Mouse (Mus musculus): ENCODE results near the gene Sult2b1. TPM values are rescaled to one million over a fixed set of nuclear protein-coding genes. Genes with fewer than 3 reads are reported as not detected.

Gene Sult2b1
- polyA plus RNA-seq, 1 experiment from 2014 or later, result 3.7 TPM

DNA sequence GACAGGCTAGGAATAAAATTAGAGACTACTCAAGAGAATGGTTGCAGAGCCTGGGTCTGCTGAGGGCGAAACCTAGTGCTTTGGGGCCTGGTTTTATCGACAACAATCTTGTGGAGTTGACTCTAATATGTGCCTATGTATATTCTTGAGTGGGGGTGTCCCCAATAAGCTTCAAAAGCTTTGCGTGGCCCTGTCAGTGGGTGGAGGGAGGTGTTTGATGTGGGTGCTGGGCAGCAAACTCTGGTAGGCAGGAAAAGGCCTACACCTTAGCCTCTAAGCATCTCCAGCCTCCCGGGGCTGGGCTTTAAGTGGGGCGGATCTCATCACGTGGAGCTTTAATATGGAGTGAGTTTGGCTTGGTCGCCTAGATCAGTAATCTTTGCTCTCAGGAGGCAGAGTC is 14.5 kb upstream of the Sult2b1 start:
- peaks cover 48% of the 10 kb centered on the region for H3K36me3 ChIP-seq
- peak overlapping the region; percentile 89 for H3K4me2 ChIP-seq (replicated peaks)
- no peak for ATAC-seq (ENCODE audit: low FRiP score, low read depth)
- H3K27me3 ChIP-seq, result peaks cover 37% of the 10 kb centered on the region
- no peaks in the 10 kb centered on the region for H3K9me3 ChIP-seq
- peak overlapping the region; percentile 47; the same call in 1 of the 2 replicates for H3K4me3 ChIP-seq
- no peak overlapping the region for H3K9ac ChIP-seq
- 60% methylated on average over 7 of the region's 7 CpGs for WGBS
- no peak overlapping the region for H3K27ac ChIP-seq
- H3K4me1 ChIP-seq, result peaks cover 31% of the 10 kb centered on the region

DNA sequence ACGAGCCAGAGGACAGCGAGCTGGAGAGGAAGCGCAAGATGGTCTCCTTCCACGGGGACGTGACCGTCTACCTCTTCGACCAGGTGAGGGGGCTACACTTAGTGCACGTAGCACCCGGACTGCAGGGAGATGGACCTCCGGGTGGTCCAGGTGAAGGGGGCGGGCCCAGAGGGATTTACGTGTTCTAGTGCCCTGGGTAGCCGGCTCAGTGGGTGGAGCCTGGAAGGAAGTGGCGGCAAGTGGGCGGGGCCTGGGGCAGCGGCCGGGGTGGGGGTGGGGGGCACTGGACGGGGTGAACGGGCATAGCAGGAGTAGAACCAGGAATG is 14.0 kb upstream of the Sult2b1 start:
- 3% methylated on average over 19 of the region's 19 CpGs for WGBS
- no peak for ATAC-seq (ENCODE audit: low FRiP score, low read depth)
- H3K27ac ChIP-seq, result no peak overlapping the region
- peaks cover 48% of the 10 kb centered on the region for H3K36me3 ChIP-seq
- peak overlapping the region; percentile 47 for H3K4me3 ChIP-seq
- H3K9ac ChIP-seq, result peak overlapping the region; percentile 73
- peaks cover 37% of the 10 kb centered on the region for H3K27me3 ChIP-seq
- no peaks in the 10 kb centered on the region for H3K9me3 ChIP-seq
- peak overlapping the region; percentile 89 for H3K4me2 ChIP-seq (replicated peaks)
- peaks cover 31% of the 10 kb centered on the region for H3K4me1 ChIP-seq

DNA sequence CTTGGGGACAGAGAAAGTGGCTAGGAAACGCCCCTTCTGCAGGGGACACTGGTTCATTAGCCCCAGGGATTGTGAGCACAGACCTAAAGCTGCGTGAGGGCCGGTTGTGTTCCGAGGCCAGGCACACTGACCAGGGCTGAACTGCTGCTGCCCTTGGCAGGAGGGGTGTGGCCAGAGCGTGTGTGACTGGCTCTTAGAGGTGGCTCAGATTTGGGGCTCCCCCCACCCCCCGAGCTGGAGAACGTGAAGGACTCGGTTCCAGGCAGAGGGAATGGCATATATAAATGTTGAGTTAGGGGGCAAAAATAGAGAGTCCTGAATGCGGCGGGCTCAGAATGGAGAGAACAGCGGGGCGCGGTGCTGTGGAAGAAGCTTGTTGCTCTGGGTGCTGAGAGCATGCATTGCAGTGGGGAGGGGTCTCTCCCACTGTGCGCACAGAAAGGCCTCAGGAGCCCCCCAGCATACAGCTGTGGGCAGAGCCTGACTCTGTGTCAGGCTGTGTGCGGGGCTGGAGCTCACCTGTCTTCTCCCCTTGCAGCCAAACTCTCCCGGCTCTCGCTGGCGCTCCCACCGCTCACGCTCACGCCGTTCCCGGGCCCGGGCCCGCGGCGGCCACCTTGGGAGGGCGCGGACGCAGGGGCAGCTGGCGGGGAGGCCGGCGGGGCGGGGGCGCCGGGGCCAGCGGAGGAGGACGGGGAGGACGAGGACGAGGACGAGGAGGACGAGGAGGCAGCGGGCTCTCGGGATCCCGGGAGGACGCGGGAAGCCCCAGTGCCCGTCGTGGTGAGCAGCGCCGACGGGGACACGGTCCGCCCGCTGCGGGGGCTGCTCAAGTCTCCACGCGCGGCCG is 13.4 kb upstream of the Sult2b1 start:
- no peak overlapping the region for H3K27ac ChIP-seq
- peaks cover 49% of the 10 kb centered on the region for H3K36me3 ChIP-seq

DNA sequence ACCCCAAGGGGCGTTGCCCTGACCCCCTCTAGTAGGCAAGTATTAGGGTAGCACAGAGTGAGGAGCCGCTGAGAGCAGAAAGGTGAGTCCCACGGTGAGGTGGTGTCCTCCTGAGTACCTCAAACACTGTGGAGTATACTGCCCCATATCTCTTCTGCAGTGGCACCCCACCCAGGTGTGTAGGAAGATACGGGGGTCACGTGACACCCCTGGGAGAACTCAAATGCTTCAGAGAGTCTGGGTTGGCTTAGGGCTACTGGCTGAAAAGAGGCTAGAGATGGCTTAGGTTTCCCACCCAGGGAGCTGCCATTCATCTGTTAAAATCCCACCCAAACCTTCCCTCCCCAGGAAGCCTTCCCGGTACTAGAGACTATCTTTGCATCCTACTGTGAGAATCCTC is 12.5 kb upstream of the Sult2b1 start:
- Histone ChIP-seq H3K9ac (no peak overlapping the region), H3K4me3 (no peak overlapping the region), H3K9me3 (no peaks in the 10 kb centered on the region), H3K4me2 (replicated peaks) (peak overlapping the region; percentile 89; the same call in 1 of the 2 replicates), H3K36me3 (peaks cover 49% of the 10 kb centered on the region), H3K27me3 (peaks cover 37% of the 10 kb centered on the region), H3K4me1 (peaks cover 31% of the 10 kb centered on the region), H3K27ac (no peak overlapping the region)
- WGBS, result 58% methylated on average over 6 of the region's 6 CpGs
- ATAC-seq (ENCODE audit: low FRiP score, low read depth), result no peak

More for the DNA sequence above, 13.4 kb upstream of the Sult2b1 start:
- Histone ChIP-seq H3K4me3 (peak overlapping the region; percentile 47), H3K9ac (peak overlapping the region; percentile 73), H3K4me2 (replicated peaks) (peak overlapping the region; percentile 89), H3K4me1 (peaks cover 31% of the 10 kb centered on the region), H3K27me3 (peaks cover 37% of the 10 kb centered on the region), H3K9me3 (no peaks in the 10 kb centered on the region)
- WGBS, result 1% methylated on average over 60 of the region's 60 CpGs
- no peak for ATAC-seq (ENCODE audit: low FRiP score, low read depth)

DNA sequence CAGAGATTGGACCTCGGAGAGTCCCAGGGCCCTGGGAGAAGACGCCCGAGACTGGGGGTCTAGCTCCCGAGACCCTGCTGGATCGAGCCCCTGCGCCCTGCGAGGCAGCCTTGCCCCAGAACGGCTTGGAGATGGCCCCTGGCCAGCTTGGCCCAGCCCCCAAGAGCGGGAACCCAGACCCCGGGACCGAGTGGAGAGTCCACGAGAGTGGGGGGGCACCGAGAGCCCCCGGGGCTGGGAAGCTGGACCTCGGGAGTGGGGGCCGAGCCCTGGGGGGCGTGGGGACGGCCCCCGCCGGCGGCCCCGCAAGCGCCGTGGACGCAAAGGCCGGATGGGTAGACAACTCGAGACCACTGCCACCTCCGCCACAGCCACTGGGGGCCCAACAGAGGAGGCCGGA is 10.5 kb upstream of the Sult2b1 start:
- Histone ChIP-seq H3K36me3 (peaks cover 64% of the 10 kb centered on the region), H3K27me3 (peaks cover 36% of the 10 kb centered on the region), H3K27ac (no peak overlapping the region), H3K9me3 (no peaks in the 10 kb centered on the region), H3K4me2 (replicated peaks) (no peak overlapping the region), H3K4me3 (no peak overlapping the region), H3K9ac (no peak overlapping the region), H3K4me1 (peaks cover 23% of the 10 kb centered on the region)
- ATAC-seq (ENCODE audit: low FRiP score, low read depth), result no peak
- 90% methylated on average over 29 of the region's 29 CpGs for whole genome bisulfite sequencing

DNA sequence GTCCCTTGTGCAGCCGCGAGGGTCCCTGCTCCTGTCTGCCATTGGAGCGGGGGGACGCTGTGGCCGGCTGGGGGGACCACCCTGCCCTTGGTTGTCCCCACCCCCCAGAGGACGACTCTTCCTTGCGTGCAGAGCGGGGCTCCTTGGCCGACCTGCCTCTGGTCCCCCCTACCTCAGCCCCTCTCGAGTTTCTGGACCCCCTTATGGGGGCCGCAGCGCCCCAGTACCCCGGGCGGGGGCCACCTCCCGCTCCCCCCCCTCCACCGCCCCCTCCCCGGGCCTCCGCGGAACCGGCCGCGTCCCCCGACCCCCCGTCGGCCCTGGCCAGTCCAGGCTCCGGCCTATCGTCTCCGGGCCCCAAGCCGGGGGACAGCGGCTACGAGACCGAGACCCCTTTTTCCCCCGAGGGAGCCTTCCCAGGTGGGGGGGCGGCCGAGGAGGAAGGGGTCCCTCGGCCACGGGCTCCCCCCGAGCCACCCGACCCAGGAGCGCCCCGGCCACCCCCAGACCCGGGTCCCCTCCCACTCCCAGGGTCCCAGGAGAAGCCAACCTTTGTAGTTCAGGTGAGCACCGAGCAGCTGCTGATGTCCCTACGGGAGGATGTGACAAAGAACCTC is 9.6 kb upstream of the Sult2b1 start:
- H3K9me3 ChIP-seq, result no peaks in the 10 kb centered on the region
- no peak overlapping the region for H3K4me3 ChIP-seq
- 84% methylated on average over 24 of the region's 44 CpGs for WGBS
- no peak overlapping the region for H3K27ac ChIP-seq
- H3K4me2 ChIP-seq (replicated peaks), result no peak overlapping the region
- peaks cover 21% of the 10 kb centered on the region for H3K4me1 ChIP-seq
- peaks cover 73% of the 10 kb centered on the region for H3K36me3 ChIP-seq
- H3K27me3 ChIP-seq, result peaks cover 31% of the 10 kb centered on the region
- H3K9ac ChIP-seq, result no peak overlapping the region
- no peak for ATAC-seq (ENCODE audit: low FRiP score, low read depth)

DNA sequence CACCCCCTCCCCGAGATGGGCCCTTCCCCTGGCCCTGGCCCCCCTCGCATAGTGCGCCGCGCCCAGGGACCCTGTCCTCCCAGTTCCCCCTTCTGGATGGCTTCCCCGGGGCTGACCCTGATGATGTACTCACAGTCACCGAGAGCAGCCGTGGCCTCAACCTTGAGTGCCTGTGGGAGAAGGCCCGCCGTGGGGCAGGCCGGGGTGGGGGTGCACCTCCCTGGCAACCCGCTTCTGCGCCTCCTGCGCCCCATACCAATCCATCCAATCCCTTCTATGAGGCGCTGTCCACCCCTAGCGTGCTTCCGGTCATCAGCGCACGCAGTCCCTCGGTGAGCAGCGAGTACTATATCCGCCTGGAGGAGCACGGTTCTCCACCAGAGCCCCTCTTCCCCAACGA is 8.8 kb upstream of the Sult2b1 start:
- WGBS, result 83% methylated on average over 22 of the region's 24 CpGs
- Histone ChIP-seq H3K9me3 (no peaks in the 10 kb centered on the region), H3K4me1 (peaks cover 16% of the 10 kb centered on the region), H3K9ac (no peak overlapping the region), H3K4me3 (no peak overlapping the region), H3K4me2 (replicated peaks) (no peak overlapping the region), H3K27ac (no peak overlapping the region), H3K27me3 (peaks cover 23% of the 10 kb centered on the region), H3K36me3 (peaks cover 82% of the 10 kb centered on the region)
- ATAC-seq (ENCODE audit: low FRiP score, low read depth), result no peak

DNA sequence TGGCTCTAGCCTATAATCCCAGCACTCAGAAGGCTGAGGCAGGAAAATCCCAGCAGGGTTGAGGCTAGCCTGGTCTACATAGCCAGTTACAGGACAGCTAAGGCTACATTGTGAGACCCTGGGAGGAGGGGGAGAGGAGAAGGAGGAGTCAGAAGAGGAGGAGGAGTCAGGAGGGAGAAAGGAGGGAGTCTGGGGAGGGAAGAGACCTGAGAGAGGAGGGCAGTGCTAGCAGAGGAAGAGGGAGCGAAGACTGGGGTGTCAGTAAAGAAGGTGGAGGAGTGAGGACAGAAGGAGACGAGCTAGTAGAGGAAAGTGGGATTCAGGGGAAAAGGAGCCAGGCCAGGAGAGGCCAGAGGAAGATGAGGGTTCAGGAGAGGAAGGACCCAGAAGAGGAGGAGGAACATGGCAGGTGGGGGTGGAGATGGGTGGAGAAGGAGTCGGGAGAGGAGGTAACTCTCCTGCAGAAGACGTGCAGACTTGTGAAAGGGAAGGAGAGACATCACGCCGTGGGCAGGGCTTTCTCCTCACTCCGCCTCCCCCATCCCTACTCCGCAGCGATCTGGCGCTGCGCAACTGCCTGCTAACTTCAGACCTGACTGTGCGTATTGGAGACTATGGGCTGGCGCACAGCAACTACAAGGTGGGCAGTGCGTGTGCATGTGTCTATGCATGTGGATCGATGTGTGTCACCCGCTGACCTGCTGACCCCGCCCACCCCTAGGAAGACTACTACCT is 7.5 kb upstream of the Sult2b1 start:
- Histone ChIP-seq H3K4me3 (no peak overlapping the region), H3K27me3 (peaks cover 10% of the 10 kb centered on the region), H3K27ac (no peak overlapping the region), H3K9me3 (no peaks in the 10 kb centered on the region), H3K36me3 (peaks cover 90% of the 10 kb centered on the region), H3K4me1 (peaks cover 13% of the 10 kb centered on the region), H3K9ac (no peak overlapping the region), H3K4me2 (replicated peaks) (no peak overlapping the region)
- WGBS, result 73% methylated on average over 17 of the region's 17 CpGs
- ATAC-seq (ENCODE audit: low FRiP score, low read depth), result no peak

DNA sequence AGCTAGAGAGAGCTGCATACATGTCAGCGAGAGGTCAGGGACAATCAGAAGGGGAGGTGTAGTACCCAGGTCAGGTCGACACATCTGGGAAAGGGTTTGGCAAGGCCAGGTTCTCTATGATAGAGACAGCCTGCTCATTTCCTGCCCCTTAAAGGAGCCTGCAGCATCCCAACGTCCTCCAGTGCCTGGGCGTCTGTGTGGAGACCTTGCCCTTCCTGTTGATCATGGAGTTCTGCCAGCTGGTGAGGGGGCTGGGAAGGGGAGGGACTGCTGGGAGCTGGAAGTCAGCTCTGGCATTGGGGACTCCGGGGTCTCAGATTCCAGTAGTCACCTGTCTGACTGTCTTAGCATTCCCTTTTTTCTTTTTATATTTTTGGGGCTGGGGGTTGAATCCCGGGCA is 6.3 kb upstream of the Sult2b1 start:
- Histone ChIP-seq H3K4me3 (no peak overlapping the region), H3K4me2 (replicated peaks) (no peak overlapping the region), H3K36me3 (peaks cover 82% of the 10 kb centered on the region), H3K4me1 (peaks cover 20% of the 10 kb centered on the region), H3K27me3 (no peaks in the 10 kb centered on the region), H3K9ac (no peak overlapping the region), H3K9me3 (no peaks in the 10 kb centered on the region), H3K27ac (no peak overlapping the region)
- WGBS, result 56% methylated on average over 6 of the region's 6 CpGs
- no peak for ATAC-seq (ENCODE audit: low FRiP score, low read depth)

DNA sequence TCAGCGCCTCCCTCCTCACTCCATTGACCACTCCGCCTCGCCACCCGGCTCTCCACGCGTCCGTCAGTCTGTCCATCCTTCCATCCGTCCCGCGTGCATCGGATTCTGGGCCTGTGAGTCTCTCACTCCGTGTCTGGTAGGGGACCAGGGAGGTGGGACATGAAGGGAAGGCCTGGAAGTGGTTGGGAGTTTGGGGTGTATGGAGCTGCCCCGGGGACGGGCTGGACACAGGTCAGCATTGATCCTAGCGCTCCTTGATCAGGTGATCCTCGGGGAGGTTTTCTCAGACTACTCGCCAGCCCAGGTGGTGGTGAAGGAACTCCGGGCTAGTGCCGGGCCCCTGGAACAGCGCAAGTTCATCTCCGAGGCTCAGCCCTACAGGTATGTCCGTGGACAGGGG is 3.2 kb upstream of the Sult2b1 start:
- peak overlapping the region; percentile 88 for H3K4me3 ChIP-seq
- H3K9ac ChIP-seq, result 0 out of 2 replicates have a peak overlapping the region, but pooled peaks have one; percentile 9
- 85% methylated on average over 22 of the region's 22 CpGs for WGBS
- H3K9me3 ChIP-seq, result no peaks in the 10 kb centered on the region
- no peak for ATAC-seq (ENCODE audit: low FRiP score, low read depth)
- H3K27ac ChIP-seq, result no peak overlapping the region
- H3K27me3 ChIP-seq, result 0 out of 2 replicates have a peak, but pooled peaks cover 4% of the 10 kb centered on the region
- H3K4me1 ChIP-seq, result peaks cover 32% of the 10 kb centered on the region
- H3K36me3 ChIP-seq, result peaks cover 51% of the 10 kb centered on the region
- H3K4me2 ChIP-seq (replicated peaks), result peak overlapping the region; percentile 85

DNA sequence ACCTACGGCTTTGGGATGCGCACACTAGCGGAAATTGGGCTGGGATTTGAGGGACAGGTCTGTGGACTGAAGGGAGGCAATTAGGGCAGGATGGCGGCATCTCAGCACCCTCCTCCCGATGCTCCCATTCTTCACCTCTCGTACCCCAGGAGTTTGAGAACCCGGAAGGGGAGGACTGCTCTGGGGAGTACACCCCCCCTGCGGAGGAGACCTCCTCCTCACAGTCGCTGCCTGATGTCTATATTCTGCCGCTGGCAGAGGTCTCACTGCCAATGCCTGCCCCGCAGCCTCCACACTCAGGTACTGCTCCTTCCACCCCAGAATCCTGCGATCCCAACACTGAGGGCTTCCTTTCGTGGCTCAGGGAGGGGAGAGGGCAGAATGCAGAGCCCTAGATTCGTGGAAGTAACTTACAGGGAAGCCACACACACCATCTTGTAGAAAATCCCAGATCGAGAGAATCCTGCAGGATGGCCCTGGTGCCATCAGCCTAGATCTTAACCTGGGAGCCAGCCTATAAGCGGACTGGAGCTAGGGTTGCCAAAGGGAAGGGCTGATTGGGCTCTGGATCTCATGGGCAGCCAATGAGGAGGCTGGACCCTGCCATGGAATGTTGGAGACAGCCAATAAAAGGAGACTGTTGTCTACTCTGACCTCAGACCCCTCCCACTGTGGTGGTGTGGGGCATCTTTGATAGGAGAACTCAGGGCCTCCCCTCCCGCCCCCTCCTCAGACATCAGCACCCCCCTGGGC is 2.4 kb upstream of the Sult2b1 start:
- Histone ChIP-seq H3K27ac (peak overlapping the region; percentile 66; the same call in 1 of the 2 replicates), H3K4me2 (replicated peaks) (peak overlapping the region; percentile 85), H3K9me3 (no peaks in the 10 kb centered on the region), H3K4me1 (peaks cover 32% of the 10 kb centered on the region), H3K27me3 (0 out of 2 replicates have a peak, but pooled peaks cover 4% of the 10 kb centered on the region), H3K36me3 (peaks cover 43% of the 10 kb centered on the region), H3K9ac (peak overlapping the region; percentile 72), H3K4me3 (peak overlapping the region; percentile 88)
- ATAC-seq (ENCODE audit: low FRiP score, low read depth), result peak; percentile 64
- WGBS, result 7% methylated on average over 17 of the region's 17 CpGs
